8 mouse cellular contexts compared by ENCODE assay signal in genomic region chrX:120290900-120291280, GRCm38 (mm10). TPM values are rescaled to one million over a fixed set of nuclear protein-coding genes. Genes with fewer than 3 reads are reported as not detected.
DNase-seq lines count a peak whose midpoint lies in the region; ATAC-seq and TF ChIP-seq lines count a peak whose summit lies in the region.

No protein-coding gene starts in this region.

- H3K4me1 ChIP-seq in heart, postnatal 0 days (ENCODE audit: control insufficient read depth, insufficient read depth): no peaks in the 10 kb centered on the region
- no peaks in the 10 kb centered on the region for H3K4me1 ChIP-seq in forebrain, postnatal 0 days (ENCODE audit: insufficient read depth)
- H3K4me1 ChIP-seq in midbrain, embryonic 10.5 days: peaks cover 3% of the 10 kb centered on the region; the same call in 1 of the 2 replicates

- H3K9ac ChIP-seq in heart, postnatal 0 days (replicated peaks; ENCODE audit: low read depth, low read length): no peak overlapping the region
- peak overlapping the region; percentile 41; the same call in 1 of the 2 replicates for H3K9ac ChIP-seq in forebrain, postnatal 0 days

- 0 out of 2 replicates have a peak, but pooled peaks cover 3% of the 10 kb centered on the region for H3K27me3 ChIP-seq in heart, postnatal 0 days (ENCODE audit: control insufficient read depth, insufficient read depth, low read length)
- no peaks in the 10 kb centered on the region for H3K27me3 ChIP-seq in forebrain, postnatal 0 days (ENCODE audit: insufficient read depth, low read length)
- H3K27me3 ChIP-seq in midbrain, embryonic 10.5 days (ENCODE audit: low read depth, poor library complexity, severe bottlenecking): peaks cover 11% of the 10 kb centered on the region; the same call in 1 of the 2 replicates

- peak overlapping the region; percentile 63 for H3K4me3 ChIP-seq in heart, postnatal 0 days (ENCODE audit: low read depth, low read length)
- peak overlapping the region; percentile 46 for H3K4me3 ChIP-seq in forebrain, postnatal 0 days (ENCODE audit: low read depth, low read length)
- H3K4me3 ChIP-seq in midbrain, embryonic 10.5 days: peak overlapping the region; percentile 58

- WGBS in heart, postnatal 0 days: 6% methylated on average over 18 of the region's 18 CpGs
- 22% methylated on average over 18 of the region's 18 CpGs for WGBS in forebrain, postnatal 0 days
- 14% methylated on average over 18 of the region's 18 CpGs for WGBS in midbrain, embryonic 10.5 days

- H3K36me3 ChIP-seq in heart, postnatal 0 days (replicated peaks; ENCODE audit: control insufficient read depth, insufficient read depth, low read length): no peaks in the 10 kb centered on the region
- H3K36me3 ChIP-seq in forebrain, postnatal 0 days (ENCODE audit: insufficient read depth): no peaks in the 10 kb centered on the region
- H3K36me3 ChIP-seq in midbrain, embryonic 10.5 days: no peaks in the 10 kb centered on the region

- TF ChIP-seq CTCF in heart, postnatal 0 days (IDR thresholded peaks at IDR 0.05; ENCODE audit: low read depth): no peak
- TF ChIP-seq CTCF in forebrain, postnatal 0 days (IDR thresholded peaks at IDR 0.05; ENCODE audit: low read depth): no peak

- H3K27ac ChIP-seq in heart, postnatal 0 days (ENCODE audit: low read depth): no peak overlapping the region
- H3K27ac ChIP-seq in forebrain, postnatal 0 days (ENCODE audit: low read depth, low read length): no peak overlapping the region
- H3K27ac ChIP-seq in midbrain, embryonic 10.5 days (replicated peaks): no peak overlapping the region

- H3K4me2 ChIP-seq in heart, postnatal 0 days (ENCODE audit: low read depth, low read length): peak overlapping the region; percentile 75
- peak overlapping the region; percentile 68 for H3K4me2 ChIP-seq in forebrain, postnatal 0 days (ENCODE audit: low read depth)

- TF ChIP-seq EP300 in heart, postnatal 0 days (IDR thresholded peaks at IDR 0.05; ENCODE audit: low read depth): no peak

- H3K9me3 ChIP-seq in heart, postnatal 0 days (replicated peaks; ENCODE audit: control insufficient read depth, low read length): no peaks in the 10 kb centered on the region
- H3K9me3 ChIP-seq in forebrain, postnatal 0 days (ENCODE audit: low read length): no peaks in the 10 kb centered on the region
- no peaks in the 10 kb centered on the region for H3K9me3 ChIP-seq in midbrain, embryonic 10.5 days (replicated peaks)

- ATAC-seq in heart, postnatal 0 days (ENCODE audit: insufficient read depth, low read depth): no peak
- ATAC-seq in forebrain, postnatal 0 days: no peak

- no peak for DNase-seq in heart, postnatal 0 days (ENCODE audit: low spot score)
- DNase-seq in heart, adult 9 months (ENCODE audit: low spot score in 2 of 2): no peak
- DNase-seq in cerebellum, postnatal 14 days: peak; percentile 26 to 39
- DNase-seq in forebrain, postnatal 0 days: peak; percentile 7
- DNase-seq in midbrain, embryonic 10.5 days (ENCODE audit: low spot score): peak; percentile 26
- DNase-seq in adrenal gland, adult 18-20 months (ENCODE audit: low spot score in 2 of 2): no peak
- no peak for DNase-seq in c-Kit-positive CD71-positive TER-119-positive erythroid progenitor cells, embryonic 14.5 days (ENCODE audit: low spot score)
- no peak for DNase-seq in right cerebral cortex, postnatal 36 days (ENCODE audit: low spot score in 2 of 2)

RNA-seq across cellular contexts. Expression of gene Pcdh11x, which starts 0.8 kb away (rescaled TPM):
- total RNA-seq in heart, postnatal 0 days (2014; rRNA removed; ENCODE audit: low replicate concordance): 2.8 and 3.7 TPM in 2 replicates
- polyA plus RNA-seq in heart, postnatal 0 days (2015; fragmentation: Nextera tagmentation; extraction: Ambion mirVana): 0.92 and 0.96 TPM in 2 replicates
- total RNA-seq in forebrain, postnatal 0 days (2014; rRNA removed): 46.0 and 66.4 TPM in 2 replicates
- 17.9 and 31.4 TPM in 2 replicates for polyA plus RNA-seq in forebrain, postnatal 0 days (2015; fragmentation: Nextera tagmentation; extraction: Ambion mirVana)
- 2.0 and 3.1 TPM in 2 replicates for polyA plus RNA-seq in midbrain, embryonic 10.5 days (2016; fragmentation: Nextera tagmentation; extraction: Ambion mirVana)
- under 1 TPM; 0.07 to 0.19 TPM for total RNA-seq in adrenal gland, adult 18-20 months (2021)

RNA-seq across cellular contexts. Expression of gene H2afb3, which starts 22.0 kb away (rescaled TPM):
- total RNA-seq in heart, postnatal 0 days (2014; rRNA removed; ENCODE audit: low replicate concordance): not detected in 2 replicates
- not detected in 2 replicates for polyA plus RNA-seq in heart, postnatal 0 days (2015; fragmentation: Nextera tagmentation; extraction: Ambion mirVana)
- total RNA-seq in forebrain, postnatal 0 days (2014; rRNA removed): not detected in 2 replicates
- polyA plus RNA-seq in forebrain, postnatal 0 days (2015; fragmentation: Nextera tagmentation; extraction: Ambion mirVana): not detected in 2 replicates
- polyA plus RNA-seq in midbrain, embryonic 10.5 days (2016; fragmentation: Nextera tagmentation; extraction: Ambion mirVana): not detected in 2 replicates
- not detected for total RNA-seq in adrenal gland, adult 18-20 months (2021)

Comparison
In these comparisons a context has a peak if more than half of its experiments do, and no peak if none do; other contexts are left out.
1. DNase-seq: peak in cerebellum, postnatal 14 days (2 of 2), forebrain, postnatal 0 days (single experiment) and midbrain, embryonic 10.5 days (single experiment); none in heart, postnatal 0 days (single experiment), heart, adult 9 months (0 of 2), adrenal gland, adult 18-20 months (0 of 2), c-Kit-positive CD71-positive TER-119-positive erythroid progenitor cells, embryonic 14.5 days (single experiment) and right cerebral cortex, postnatal 36 days (0 of 2).
2. Peak in every context shown above with its lines, with median percentiles within 50 percentile points of each other: H3K4me3 ChIP-seq.